Mouse (Mus musculus): Measurements from ENCODE around the gene Aar2. TPM values are rescaled to one million over a fixed set of nuclear protein-coding genes. Genes with fewer than 3 reads are reported as not detected.

Gene Aar2
- polyA plus RNA-seq, 1 experiment from 2014 or later = 41.3 TPM

DNA sequence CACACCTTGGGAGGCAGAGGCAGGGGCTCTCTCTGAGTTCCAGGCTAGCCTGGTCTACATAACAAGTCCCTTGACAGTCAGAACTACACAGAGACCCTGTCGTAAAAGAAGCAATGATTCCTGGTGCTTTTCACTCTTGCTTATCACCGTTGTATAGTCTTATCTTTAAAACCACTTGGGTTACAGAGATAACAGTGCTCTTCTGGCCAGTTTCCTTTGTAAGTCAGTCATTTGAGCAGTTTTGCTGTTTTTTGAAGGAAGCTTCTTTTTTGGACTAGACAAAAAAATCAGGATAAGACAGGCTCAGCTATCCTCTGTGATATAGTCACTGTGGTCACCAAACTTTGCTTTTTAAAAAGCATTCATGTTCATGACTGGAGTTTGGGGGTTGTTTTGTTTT lies 14.4 kb downstream of the Aar2 start:
- H3K27me3 ChIP-seq (ENCODE audit: insufficient read depth, low read length) = no peaks in the 10 kb centered on the region
- no peaks in the 10 kb centered on the region for H3K9me3 ChIP-seq (ENCODE audit: low read length)
- no peak for ATAC-seq (ENCODE audit: low FRiP score, low TSS enrichment)
- no peaks in the 10 kb centered on the region for H3K4me1 ChIP-seq (ENCODE audit: insufficient read depth, low read length)
- H3K4me2 ChIP-seq (replicated peaks; ENCODE audit: low read depth, low read length) = no peak overlapping the region
- H3K4me3 ChIP-seq (ENCODE audit: low read length) = no peak overlapping the region
- H3K9ac ChIP-seq (replicated peaks; ENCODE audit: low read length) = no peak overlapping the region
- no peak overlapping the region for H3K27ac ChIP-seq (ENCODE audit: low read length)
- WGBS = 80% methylated on average over 2 of the region's 2 CpGs
- peaks cover 25% of the 10 kb centered on the region; the same call in 1 of the 2 replicates for H3K36me3 ChIP-seq (ENCODE audit: insufficient read depth, low read length)

DNA sequence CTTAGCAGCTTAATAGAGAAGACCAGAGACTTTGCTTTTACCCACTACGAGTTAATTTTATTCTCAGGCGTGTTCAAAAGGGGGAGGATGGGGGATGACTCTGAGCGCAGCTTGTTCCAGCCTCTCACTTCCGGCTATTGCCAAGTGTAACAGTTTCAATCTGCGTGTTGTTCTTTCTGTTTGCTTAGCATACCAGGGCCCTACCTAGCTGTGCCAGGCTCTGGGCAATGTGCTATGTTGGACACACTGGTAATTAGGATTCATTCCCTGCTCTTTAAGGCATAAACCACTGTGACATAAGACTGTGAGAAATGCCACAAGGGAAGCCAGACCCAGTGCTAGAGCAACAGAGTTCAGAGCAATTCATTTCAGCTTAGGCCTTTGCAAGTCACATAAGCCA lies 16.2 kb downstream of the Aar2 start:
- Histone ChIP-seq H3K4me3 (ENCODE audit: low read length) (no peak overlapping the region), H3K4me1 (ENCODE audit: insufficient read depth, low read length) (no peaks in the 10 kb centered on the region), H3K36me3 (ENCODE audit: insufficient read depth, low read length) (peaks cover 36% of the 10 kb centered on the region), H3K4me2 (replicated peaks; ENCODE audit: low read depth, low read length) (no peak overlapping the region), H3K9me3 (ENCODE audit: low read length) (no peaks in the 10 kb centered on the region), H3K27me3 (ENCODE audit: insufficient read depth, low read length) (no peaks in the 10 kb centered on the region), H3K9ac (replicated peaks; ENCODE audit: low read length) (no peak overlapping the region), H3K27ac (ENCODE audit: low read length) (no peak overlapping the region)
- 86% methylated on average over 5 of the region's 5 CpGs for WGBS
- ATAC-seq (ENCODE audit: low FRiP score, low TSS enrichment) = no peak

- H3K4me3 ChIP-seq (ENCODE audit: low read length) = no peak overlapping the region
- no peak for ATAC-seq (ENCODE audit: low FRiP score, low TSS enrichment)
- H3K9ac ChIP-seq (replicated peaks; ENCODE audit: low read length) = no peak overlapping the region
- no peaks in the 10 kb centered on the region for H3K9me3 ChIP-seq (ENCODE audit: low read length)
- no peak overlapping the region for H3K4me2 ChIP-seq (replicated peaks; ENCODE audit: low read depth, low read length)
- no peaks in the 10 kb centered on the region for H3K27me3 ChIP-seq (ENCODE audit: insufficient read depth, low read length)
- peaks cover 26% of the 10 kb centered on the region for H3K36me3 ChIP-seq (ENCODE audit: insufficient read depth, low read length)
- no peaks in the 10 kb centered on the region for H3K4me1 ChIP-seq (ENCODE audit: insufficient read depth, low read length)
- 89% methylated on average over 2 of the region's 2 CpGs for WGBS
- H3K27ac ChIP-seq (ENCODE audit: low read length) = no peak overlapping the region
Observed at GRCm38 (mm10) chr2:156566512-156566911, 19.1 kb downstream of the Aar2 start.

DNA sequence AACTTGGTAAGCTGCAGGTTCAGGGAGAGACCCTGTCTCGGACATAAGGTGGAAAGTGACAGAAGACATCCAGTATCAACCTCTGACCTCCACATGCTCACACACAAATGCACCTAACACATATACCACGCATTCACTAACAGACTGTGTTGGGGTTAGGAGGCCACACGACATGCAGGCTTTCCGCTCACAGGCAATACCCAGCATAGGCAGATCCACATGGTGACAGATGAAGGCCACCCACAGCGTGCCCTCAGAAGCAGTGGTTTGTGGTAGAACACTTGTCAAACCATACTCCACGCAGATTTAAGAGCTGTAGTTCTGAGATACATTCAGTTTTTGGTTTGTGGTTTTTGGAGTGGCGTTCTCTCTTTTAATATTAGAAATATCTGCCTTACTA lies 21.3 kb downstream of the Aar2 start:
- Histone ChIP-seq H3K27ac (ENCODE audit: low read length) (no peak overlapping the region), H3K9me3 (ENCODE audit: low read length) (no peaks in the 10 kb centered on the region), H3K4me3 (ENCODE audit: low read length) (no peak overlapping the region), H3K27me3 (ENCODE audit: insufficient read depth, low read length) (no peaks in the 10 kb centered on the region), H3K4me2 (replicated peaks; ENCODE audit: low read depth, low read length) (no peak overlapping the region), H3K4me1 (ENCODE audit: insufficient read depth, low read length) (no peaks in the 10 kb centered on the region), H3K9ac (replicated peaks; ENCODE audit: low read length) (no peak overlapping the region), H3K36me3 (ENCODE audit: insufficient read depth, low read length) (peaks cover 26% of the 10 kb centered on the region)
- 90% methylated on average over 7 of the region's 7 CpGs for whole genome bisulfite sequencing
- ATAC-seq (ENCODE audit: low FRiP score, low TSS enrichment) = no peak

- Histone ChIP-seq H3K27ac (ENCODE audit: low read length) (no peak overlapping the region), H3K4me1 (ENCODE audit: insufficient read depth, low read length) (no peaks in the 10 kb centered on the region), H3K9me3 (ENCODE audit: low read length) (no peaks in the 10 kb centered on the region), H3K36me3 (ENCODE audit: insufficient read depth, low read length) (peaks cover 24% of the 10 kb centered on the region), H3K9ac (replicated peaks; ENCODE audit: low read length) (no peak overlapping the region), H3K4me3 (ENCODE audit: low read length) (no peak overlapping the region), H3K27me3 (ENCODE audit: insufficient read depth, low read length) (no peaks in the 10 kb centered on the region), H3K4me2 (replicated peaks; ENCODE audit: low read depth, low read length) (no peak overlapping the region)
- 89% methylated on average over 3 of the region's 3 CpGs for WGBS
- no peak for ATAC-seq (ENCODE audit: low FRiP score, low TSS enrichment)
Observed at GRCm38 (mm10) chr2:156569261-156569660, 21.9 kb downstream of the Aar2 start.

GRCm38 (mm10) chr2:156571521-156571920 lies 24.1 kb downstream of the Aar2 start:
- H3K4me3 ChIP-seq (ENCODE audit: low read length) = no peak overlapping the region
- no peak overlapping the region for H3K27ac ChIP-seq (ENCODE audit: low read length)
- H3K4me2 ChIP-seq (replicated peaks; ENCODE audit: low read depth, low read length) = no peak overlapping the region
- H3K27me3 ChIP-seq (ENCODE audit: insufficient read depth, low read length) = no peaks in the 10 kb centered on the region
- no peak for ATAC-seq (ENCODE audit: low FRiP score, low TSS enrichment)
- peaks cover 22% of the 10 kb centered on the region for H3K36me3 ChIP-seq (ENCODE audit: insufficient read depth, low read length)
- H3K4me1 ChIP-seq (ENCODE audit: insufficient read depth, low read length) = no peaks in the 10 kb centered on the region
- no peak overlapping the region for H3K9ac ChIP-seq (replicated peaks; ENCODE audit: low read length)
- WGBS = 55% methylated on average over 6 of the region's 6 CpGs
- no peaks in the 10 kb centered on the region for H3K9me3 ChIP-seq (ENCODE audit: low read length)

DNA sequence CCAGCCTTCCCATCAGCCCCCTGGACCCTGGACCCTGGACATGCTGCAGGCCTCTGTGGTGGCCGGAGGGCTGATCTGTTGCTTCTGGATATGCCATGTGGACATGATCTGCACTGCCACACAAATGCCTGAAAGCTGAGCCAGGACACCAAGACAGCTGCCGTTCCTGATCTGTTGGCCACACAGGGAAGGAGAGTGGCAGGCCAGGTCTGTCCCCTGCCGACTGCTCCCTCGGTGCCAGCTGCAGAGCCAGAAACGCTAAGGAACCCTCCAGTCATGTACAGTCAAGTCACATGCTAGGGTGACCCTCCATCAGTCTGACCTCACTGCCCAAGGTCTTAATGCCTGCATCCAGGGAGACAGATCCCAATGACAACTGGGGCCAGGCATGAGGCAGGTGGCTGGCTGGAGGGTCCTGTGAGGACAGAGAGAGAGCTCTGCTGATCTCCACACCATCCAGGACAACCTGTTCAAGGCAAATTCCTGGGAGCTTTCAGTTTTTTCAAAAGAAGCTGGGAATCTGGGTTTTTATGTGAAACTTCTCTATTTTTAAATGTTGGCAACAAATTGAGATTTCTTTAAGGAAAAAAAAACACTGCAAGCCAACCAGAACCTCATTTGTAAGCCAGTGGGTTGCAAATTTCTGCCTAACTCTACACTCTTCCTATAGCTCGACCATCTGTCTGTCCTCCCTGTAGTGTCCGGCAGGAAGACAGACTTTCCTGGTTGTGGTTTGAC lies 29.6 kb downstream of the Aar2 start:
- WGBS = 68% methylated on average over 7 of the region's 7 CpGs
- Histone ChIP-seq H3K4me1 (ENCODE audit: insufficient read depth, low read length) (no peaks in the 10 kb centered on the region), H3K9me3 (ENCODE audit: low read length) (no peaks in the 10 kb centered on the region), H3K27me3 (ENCODE audit: insufficient read depth, low read length) (no peaks in the 10 kb centered on the region), H3K27ac (ENCODE audit: low read length) (no peak overlapping the region), H3K36me3 (ENCODE audit: insufficient read depth, low read length) (no peaks in the 10 kb centered on the region), H3K4me2 (replicated peaks; ENCODE audit: low read depth, low read length) (no peak overlapping the region), H3K9ac (replicated peaks; ENCODE audit: low read length) (no peak overlapping the region), H3K4me3 (ENCODE audit: low read length) (no peak overlapping the region)
- no peak for ATAC-seq (ENCODE audit: low FRiP score, low TSS enrichment)

DNA sequence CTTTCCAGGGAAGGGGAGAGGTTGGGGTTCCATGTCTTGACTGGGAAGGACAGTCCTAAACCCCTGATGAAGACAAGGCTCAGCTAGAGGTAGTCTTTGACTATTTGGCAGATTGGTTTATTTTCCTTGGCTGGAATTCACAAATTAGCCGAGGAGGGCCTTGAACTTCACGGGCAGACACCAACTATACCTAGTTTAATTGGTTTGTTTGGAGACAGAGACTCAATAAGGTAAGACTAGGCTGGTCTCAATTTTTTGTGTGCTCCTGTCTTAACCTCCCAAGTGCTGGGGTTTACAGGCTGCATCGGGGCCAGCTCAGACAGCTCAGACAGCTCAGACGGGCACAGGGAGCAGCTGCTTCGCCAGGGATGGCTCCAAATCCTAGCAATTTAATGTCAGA lies 33.1 kb downstream of the Aar2 start:
- Histone ChIP-seq H3K9me3 (ENCODE audit: low read length) (no peaks in the 10 kb centered on the region), H3K36me3 (ENCODE audit: insufficient read depth, low read length) (no peaks in the 10 kb centered on the region), H3K4me1 (ENCODE audit: insufficient read depth, low read length) (no peaks in the 10 kb centered on the region), H3K27me3 (ENCODE audit: insufficient read depth, low read length) (no peaks in the 10 kb centered on the region), H3K9ac (replicated peaks; ENCODE audit: low read length) (no peak overlapping the region), H3K27ac (ENCODE audit: low read length) (no peak overlapping the region), H3K4me3 (ENCODE audit: low read length) (no peak overlapping the region), H3K4me2 (replicated peaks; ENCODE audit: low read depth, low read length) (no peak overlapping the region)
- WGBS = 78% methylated on average over 5 of the region's 5 CpGs
- no peak for ATAC-seq (ENCODE audit: low FRiP score, low TSS enrichment)

GRCm38 (mm10) chr2:156581244-156581643 lies 33.9 kb downstream of the Aar2 start:
- Histone ChIP-seq H3K4me1 (ENCODE audit: insufficient read depth, low read length) (no peaks in the 10 kb centered on the region), H3K36me3 (ENCODE audit: insufficient read depth, low read length) (no peaks in the 10 kb centered on the region), H3K4me3 (ENCODE audit: low read length) (no peak overlapping the region), H3K27me3 (ENCODE audit: insufficient read depth, low read length) (no peaks in the 10 kb centered on the region), H3K27ac (ENCODE audit: low read length) (no peak overlapping the region), H3K9ac (replicated peaks; ENCODE audit: low read length) (no peak overlapping the region), H3K9me3 (ENCODE audit: low read length) (no peaks in the 10 kb centered on the region), H3K4me2 (replicated peaks; ENCODE audit: low read depth, low read length) (no peak overlapping the region)
- ATAC-seq (ENCODE audit: low FRiP score, low TSS enrichment) = no peak
- 59% methylated on average over 10 of the region's 10 CpGs for WGBS

- no peak overlapping the region for H3K9ac ChIP-seq (replicated peaks; ENCODE audit: low read length)
- H3K9me3 ChIP-seq (ENCODE audit: low read length) = no peaks in the 10 kb centered on the region
- ATAC-seq (ENCODE audit: low FRiP score, low TSS enrichment) = no peak
- no peaks in the 10 kb centered on the region for H3K4me1 ChIP-seq (ENCODE audit: insufficient read depth, low read length)
- H3K36me3 ChIP-seq (ENCODE audit: insufficient read depth, low read length) = no peaks in the 10 kb centered on the region
- H3K27me3 ChIP-seq (ENCODE audit: insufficient read depth, low read length) = no peaks in the 10 kb centered on the region
- no peak overlapping the region for H3K27ac ChIP-seq (ENCODE audit: low read length)
- no peak overlapping the region for H3K4me2 ChIP-seq (replicated peaks; ENCODE audit: low read depth, low read length)
- no peak overlapping the region for H3K4me3 ChIP-seq (ENCODE audit: low read length)
- WGBS = 80% methylated on average over 10 of the region's 10 CpGs
Observed at GRCm38 (mm10) chr2:156582887-156583286, 35.5 kb downstream of the Aar2 start.

Data from kidney, embryonic 16.5 days (tissue).